Mouse (Mus musculus) olfactory bulb, adult 2 months (tissue): ENCODE measurements around the gene Gpsm3. TPM values are rescaled to one million over a fixed set of nuclear protein-coding genes. Genes with fewer than 3 reads are reported as not detected.

ENCODE experiments used
- H3K27ac ChIP-seq: fragments of 200-500 bp; 2 replicates; pipeline ENCODE4 v1.5.1; 2012; ENCODE audit warnings: low read depth, low read length; ENCODE audit not compliant: insufficient read depth
- H3K4me1 ChIP-seq: fragments of 200-500 bp; 2 replicates; pipeline ENCODE4 v1.6.1; 2012; ENCODE audit warnings: low read length; ENCODE audit not compliant: control insufficient read depth, insufficient read depth
- H3K4me3 ChIP-seq: fragments of 200-500 bp; 2 replicates; pipeline ENCODE4 v1.5.1; 2012; ENCODE audit warnings: mild to moderate bottlenecking, low read depth, low read length, moderate library complexity; ENCODE audit not compliant: insufficient read depth
- CTCF ChIP-seq: fragments of 200-500 bp; IDR thresholded peaks from 2 replicates; pipeline ENCODE4 v1.5.1; 2012; ENCODE audit warnings: low read depth, mild to moderate bottlenecking, low read length, moderate library complexity; ENCODE audit not compliant: insufficient read depth
- POLR2A ChIP-seq: fragments of 200-500 bp; IDR thresholded peaks from 2 replicates; pipeline ENCODE4 v1.6.1; 2012; ENCODE audit warnings: mild to moderate bottlenecking, low read depth, low read length, moderate library complexity; ENCODE audit not compliant: insufficient read depth
- WGBS: fragments of 180-500 bp; shearing (Covaris S2); methylation state at CpG from one replicate; pipeline ENCODE4 v1.1.7; 2018; 5-methylcytosine and 5-hydroxymethylcytosine counted together
- polyA plus RNA-seq: library from polyadenylated mRNA; stranded (reverse); fragments of >200 nt; gene quantifications from 2 replicates; pipeline ENCODE4 v1.2.4, GENCODE M21; 2012; ENCODE audit warnings: low replicate concordance; ENCODE audit not compliant: missing spikeins, insufficient read depth, insufficient read length

Gene Gpsm3
- polyA plus RNA-seq, 1 experiment: not detected

GRCm38 (mm10) chr17:34586796-34587422 is 2.7 kb upstream of the Gpsm3 start:
- Histone ChIP-seq H3K4me1 (peaks cover 33% of the 10 kb centered on the region), H3K4me3 (peak overlapping the region; percentile 76), H3K27ac (peak overlapping the region; percentile 96)
- under 1% methylated on average over 38 of the region's 38 CpGs for whole genome bisulfite sequencing
- TF ChIP-seq POLR2A: no peak

DNA sequence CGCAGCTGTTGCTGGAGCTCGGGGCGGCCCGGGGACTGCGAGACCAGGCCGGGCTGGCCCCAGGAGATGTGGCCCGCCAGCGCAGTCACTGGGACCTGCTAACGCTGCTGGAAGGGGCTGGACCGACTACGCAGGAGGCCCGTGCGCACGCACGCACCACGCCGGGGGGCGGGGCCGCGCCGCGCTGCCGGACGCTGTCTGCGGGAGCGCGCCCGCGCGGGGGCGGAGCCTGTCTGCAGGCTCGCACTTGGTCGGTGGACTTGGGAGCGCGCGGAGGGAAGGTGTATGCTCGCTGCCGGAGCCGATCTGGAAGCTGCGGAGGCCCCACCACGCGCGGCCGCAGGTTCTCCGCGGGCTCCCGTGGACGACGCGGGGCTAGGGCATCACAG is 2.2 kb upstream of the Gpsm3 start:
- peak overlapping the region; percentile 96 for H3K27ac ChIP-seq

DNA sequence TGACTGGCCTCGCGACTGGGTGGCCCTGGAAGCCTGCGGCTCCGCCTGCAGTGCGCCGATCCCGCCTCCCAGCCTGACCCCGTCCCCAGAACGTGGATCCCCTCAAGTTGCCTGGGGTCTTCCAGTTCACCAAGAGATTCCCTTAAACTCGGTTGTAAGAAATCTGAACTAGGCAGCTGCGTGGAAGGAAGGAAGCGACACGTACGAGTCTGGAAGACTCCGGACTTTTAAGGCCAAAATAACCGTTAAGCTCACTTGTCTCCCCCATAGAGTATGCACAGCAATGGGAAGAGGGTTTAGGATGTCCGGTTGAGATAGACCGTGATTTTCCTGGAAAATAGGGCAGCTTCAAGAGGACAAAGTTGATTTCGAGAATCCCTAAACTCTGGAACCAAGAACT is 1.8 kb upstream of the Gpsm3 start:
- Histone ChIP-seq H3K27ac (peak overlapping the region; percentile 95), H3K4me1 (peaks cover 33% of the 10 kb centered on the region), H3K4me3 (peak overlapping the region; percentile 76)
- TF ChIP-seq POLR2A (no peak), CTCF (no peak)
- WGBS: 2% methylated on average over 19 of the region's 19 CpGs

More for the DNA sequence above, 2.2 kb upstream of the Gpsm3 start:
- TF ChIP-seq CTCF (no peak), POLR2A (peak; percentile 99)
- WGBS: under 1% methylated on average over 49 of the region's 50 CpGs
- H3K4me1 ChIP-seq: peaks cover 33% of the 10 kb centered on the region
- H3K4me3 ChIP-seq: peak overlapping the region; percentile 76

- peaks cover 38% of the 10 kb centered on the region for H3K4me1 ChIP-seq
- no peak overlapping the region for H3K27ac ChIP-seq
- WGBS: 85% methylated on average over 3 of the region's 3 CpGs
- TF ChIP-seq POLR2A: no peak
- no peak for TF ChIP-seq CTCF
- no peak overlapping the region for H3K4me3 ChIP-seq
These were observed 839 bp upstream of the Gpsm3 start for GRCm38 (mm10) chr17:34588767-34589166.

DNA sequence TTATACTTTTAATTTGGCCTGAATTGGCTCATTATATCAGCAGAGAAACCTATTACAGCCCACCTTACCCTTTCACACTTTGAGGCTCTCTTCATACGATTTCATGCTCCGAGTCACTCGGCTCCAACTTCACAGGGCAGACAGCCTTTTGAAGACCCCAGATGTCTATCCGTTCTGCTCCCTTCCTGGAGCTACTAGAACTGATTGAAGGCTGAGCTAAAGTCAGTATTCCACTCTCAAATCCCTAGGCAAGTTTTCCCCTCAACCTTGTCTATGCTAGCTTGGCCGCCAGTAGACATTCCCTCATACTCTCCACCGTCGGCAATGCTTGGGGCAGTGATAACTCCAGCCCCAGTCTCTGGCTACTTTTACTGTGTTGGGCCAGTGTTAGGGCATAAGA is 400 bp upstream of the Gpsm3 start:
- Histone ChIP-seq H3K27ac (no peak overlapping the region), H3K4me3 (no peak overlapping the region), H3K4me1 (peaks cover 43% of the 10 kb centered on the region)
- 73% methylated on average over 7 of the region's 7 CpGs for WGBS
- no peak for TF ChIP-seq CTCF
- no peak for TF ChIP-seq POLR2A

DNA sequence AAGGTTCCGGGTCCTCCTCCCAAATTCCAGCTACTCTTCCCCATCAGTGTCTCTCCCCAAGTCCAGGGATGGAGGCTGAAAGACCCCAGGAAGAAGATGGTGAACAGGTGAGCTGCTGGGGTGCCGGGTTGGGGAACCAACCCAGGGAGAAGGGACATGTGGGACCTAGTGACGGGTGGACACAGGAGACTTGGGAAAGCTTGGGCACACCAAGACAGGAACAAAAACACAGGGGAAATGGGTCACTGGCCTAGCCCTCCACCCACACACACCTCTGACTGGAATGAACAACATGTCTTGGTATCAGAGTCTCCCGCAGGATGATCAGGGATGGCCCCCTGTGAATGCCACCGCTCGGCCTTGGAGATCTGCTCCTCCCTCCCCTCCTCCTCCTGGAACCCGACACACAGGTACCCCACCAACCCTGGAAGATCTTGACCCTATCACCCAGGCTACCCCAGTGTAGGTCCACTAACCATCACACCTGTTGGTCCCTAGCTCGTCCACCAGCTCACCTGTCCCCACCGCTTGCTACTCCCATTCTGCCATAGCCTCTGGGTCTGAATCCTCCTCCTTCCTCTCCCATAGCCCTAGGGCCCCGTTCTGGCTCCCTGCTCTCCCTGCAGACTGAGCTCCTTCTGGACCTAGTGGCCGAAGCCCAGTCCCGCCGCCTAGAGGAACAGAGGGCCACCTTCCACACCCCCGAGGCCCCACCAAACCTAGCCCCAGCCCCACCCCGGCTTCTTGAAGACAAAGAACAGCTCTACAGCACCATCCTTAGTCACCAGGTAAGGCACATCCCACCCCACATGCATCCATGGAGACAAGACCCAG is 765 bp downstream of the Gpsm3 start:
- Histone ChIP-seq H3K4me3 (0 out of 2 replicates have a peak overlapping the region, but pooled peaks have one; percentile 21), H3K27ac (no peak overlapping the region), H3K4me1 (peaks cover 53% of the 10 kb centered on the region)
- no peak for TF ChIP-seq POLR2A
- TF ChIP-seq CTCF: no peak
- 78% methylated on average over 15 of the region's 15 CpGs for WGBS

DNA sequence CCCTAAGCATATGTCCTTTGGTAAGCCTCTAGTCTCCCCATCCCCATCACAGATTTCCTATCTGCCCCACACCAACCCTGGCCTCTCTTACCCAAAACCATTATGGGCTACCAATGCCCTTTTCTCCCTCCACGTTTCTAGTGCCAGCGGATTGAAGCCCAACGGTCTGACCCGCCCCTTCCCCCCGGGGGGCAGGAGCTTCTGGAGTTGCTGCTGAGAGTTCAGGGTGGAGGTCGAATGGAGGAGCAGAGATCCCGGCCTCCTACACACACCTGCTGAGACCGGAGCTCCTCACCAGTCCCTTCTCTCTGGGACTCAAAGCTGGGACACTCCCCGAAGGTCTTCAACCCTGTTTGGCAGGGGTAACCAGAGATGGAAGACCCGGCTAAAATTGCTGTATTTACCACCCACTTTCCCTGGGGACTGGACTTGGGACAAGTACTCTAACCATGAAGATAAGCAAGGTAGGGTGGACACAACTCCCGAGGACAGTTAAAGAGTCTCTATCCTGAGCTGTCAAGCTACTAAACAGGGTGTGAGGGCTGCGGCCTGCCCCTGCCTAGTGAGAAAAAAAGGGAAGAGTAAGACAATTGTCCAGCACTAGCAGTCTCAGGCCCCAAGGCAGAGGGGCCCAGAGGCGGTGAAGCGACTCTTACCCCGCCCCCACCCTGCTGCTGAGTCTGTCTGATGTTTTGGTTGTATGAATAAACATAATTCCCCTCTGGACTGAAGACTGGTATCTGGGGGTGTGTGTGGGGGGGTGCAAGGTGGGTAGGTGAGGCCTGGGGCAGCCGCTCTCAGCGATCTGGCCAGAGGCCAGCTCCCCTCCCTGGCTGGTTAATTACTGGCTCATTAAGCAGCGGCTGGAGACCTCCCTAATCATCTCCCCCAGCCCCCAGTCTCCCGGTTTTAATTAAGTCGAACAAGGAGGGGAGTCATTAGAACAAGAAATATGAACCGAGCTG is 1.7 kb downstream of the Gpsm3 start, which contains the start of gene Pbx2:
TSS of gene Pbx2 (plus strand) at position 238 of the 965 bp plus-strand sequence.
- TF ChIP-seq CTCF (no peak), POLR2A (no peak)
- WGBS: 7% methylated on average over 21 of the region's 21 CpGs
- peak within 1 kb of the TSS; percentile 89 for H3K4me3 ChIP-seq
- H3K27ac ChIP-seq: peak within 1 kb of the TSS; percentile 97
- H3K4me1 ChIP-seq: peaks cover 47% of the 10 kb centered on the region

DNA sequence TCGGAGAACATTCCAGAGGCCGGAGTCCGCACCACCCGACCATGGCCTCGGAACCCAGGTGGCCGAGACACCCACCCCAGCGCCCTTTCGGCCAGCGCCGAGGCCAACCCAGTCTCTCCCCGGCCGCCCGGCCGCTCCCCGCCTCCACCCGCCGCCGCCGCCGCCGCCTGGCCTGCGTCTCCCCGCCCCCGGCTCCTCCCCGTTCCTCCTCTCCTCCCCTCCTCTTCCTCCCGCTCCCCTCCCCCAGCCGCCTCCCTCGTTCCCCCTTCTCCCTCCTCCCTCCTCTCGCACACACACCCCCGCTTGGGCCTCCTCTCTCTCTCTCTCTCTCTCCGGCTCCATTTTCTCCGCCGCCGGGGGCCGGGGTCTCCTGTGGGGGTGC is 2.4 kb downstream of the Gpsm3 start:
- Histone ChIP-seq H3K27ac (peak overlapping the region; percentile 97), H3K4me3 (peak overlapping the region; percentile 89), H3K4me1 (peaks cover 42% of the 10 kb centered on the region)
- TF ChIP-seq CTCF (no peak), POLR2A (peak; percentile 64)
- 2% methylated on average over 28 of the region's 35 CpGs for WGBS
